Mouse (Mus musculus): ENCODE measurements at regions not wholly inside any gene's neighbourhood (a gene's known extent, or its start where the extent isn't known, plus 50 kb on each side); places are given as distances from the start of the nearest gene placed in this dataset.

GRCm38 (mm10) chr1:193844461-193844860 is 474.4 kb upstream of the Camk1g start:
- TF ChIP-seq CTCF (IDR thresholded peaks at IDR 0.05; ENCODE audit: low read depth, low read length): no peak
- TF ChIP-seq TAL1 (conservative IDR thresholded peaks at IDR 0.05; ENCODE audit: low read depth, low read length): no peak
